Mouse (Mus musculus) heart, adult 2 months (tissue): ENCODE results near the gene Elp4. TPM values are rescaled to one million over a fixed set of nuclear protein-coding genes. Genes with fewer than 3 reads are reported as not detected.

Experiments
- DNase-seq, 2 experiments: peaks; one replicate each; pipeline ENCODE4 v3.0.0; 2021
- H3K27ac ChIP-seq: fragments of 200-600 bp; 2 replicates; pipeline ENCODE4 v1.8.1; 2022
- H3K27me3 ChIP-seq: fragments of 200-500 bp; 2 replicates; pipeline ENCODE4 v1.6.1; 2012; ENCODE audit warnings: mild to moderate bottlenecking, low read length, inconsistent platforms, mixed read lengths; ENCODE audit not compliant: control insufficient read depth, insufficient read depth
- H3K36me3 ChIP-seq: fragments of 200-500 bp; 2 replicates; pipeline ENCODE4 v1.6.1; 2012; ENCODE audit warnings: low read length, inconsistent platforms; ENCODE audit not compliant: control insufficient read depth, insufficient read depth
- H3K4me1 ChIP-seq: fragments of 200-500 bp; 2 replicates; pipeline ENCODE4 v1.6.1; 2011; ENCODE audit warnings: low read length; ENCODE audit not compliant: control insufficient read depth, insufficient read depth
- H3K4me3 ChIP-seq: fragments of 200-600 bp; 2 replicates; pipeline ENCODE4 v1.8.1; 2022
- H3K79me2 ChIP-seq: fragments of 200-500 bp; replicated peaks from 2 replicates; pipeline ENCODE4 v1.6.1; 2012; ENCODE audit warnings: mild to moderate bottlenecking, inconsistent platforms, low read length, moderate library complexity, mixed read lengths; ENCODE audit not compliant: control insufficient read depth, insufficient read depth
- H3K9ac ChIP-seq: fragments of 200-500 bp; 2 replicates; pipeline ENCODE4 v1.6.1; 2012; ENCODE audit warnings: low read depth, mild to moderate bottlenecking, control low read depth, inconsistent platforms, low read length, mixed read lengths
- CTCF ChIP-seq: fragments of 200-600 bp; IDR thresholded peaks from 2 replicates; pipeline ENCODE4 v1.8.1; 2022; ENCODE audit warnings: antibody characterized with exemption, mild to moderate bottlenecking, moderate library complexity
- EP300 ChIP-seq: fragments of 200-500 bp; IDR thresholded peaks from 2 replicates; pipeline ENCODE4 v1.6.1; 2011; ENCODE audit warnings: low read depth, low read length, control low read depth; ENCODE audit not compliant: insufficient read depth
- POLR2A ChIP-seq: fragments of 200-500 bp; IDR thresholded peaks from 2 replicates; pipeline ENCODE4 v1.6.1; 2011; ENCODE audit warnings: mild to moderate bottlenecking, low read depth, low read length, control low read depth; ENCODE audit not compliant: insufficient read depth
- WGBS: fragments of 180-500 bp; shearing (Covaris S2); methylation state at CpG from one replicate; pipeline ENCODE4 v1.1.7; 2018; 5-methylcytosine and 5-hydroxymethylcytosine counted together
- intact Hi-C: fragments of 180-260 bp; cut with DNase I; formaldehyde crosslinking; loops from one replicate; pipeline ENCODE4 v1.15.1; 2025
- polyA plus RNA-seq: library from polyadenylated mRNA; depleted of rRNA; stranded (reverse); fragments of >200 nt; gene quantifications from 2 replicates; pipeline ENCODE4 v1.2.3, GENCODE M21; 2012
- total RNA-seq, 2 experiments: library from RNA; stranded (reverse); gene quantifications; 2 replicates each; pipeline ENCODE4 v1.2.3; 2021

The Elp4 gene
- total and polyA plus RNA-seq, 3 experiments: 2.1 to 12.3 (median 11.2) TPM

GRCm38 (mm10) chr2:105668271-105669270 is 235.8 kb downstream of the Elp4 start, which contains the start of gene Pax6:
TSS of gene Pax6 (plus strand) at chr2:105668900.
- Histone ChIP-seq H3K27me3 (peaks cover 34% of the 10 kb centered on the region), H3K4me1 (no peaks in the 10 kb centered on the region; the same call in 1 of the 2 replicates), H3K36me3 (no peaks in the 10 kb centered on the region), H3K9ac (no peak within 1 kb of the TSS), H3K27ac (no peak within 1 kb of the TSS), H3K79me2 (no peaks in the 10 kb centered on the region), H3K4me3 (no peak within 1 kb of the TSS)
- no peak for TF ChIP-seq CTCF
- no peak for TF ChIP-seq POLR2A
- TF ChIP-seq EP300: no peak
- DNase-seq: peak in 1 of 2 experiments; percentile 20
- WGBS: 3% methylated on average over 44 of the region's 44 CpGs
- intact Hi-C loops: no loop called here

GRCm38 (mm10) chr2:105667626-105667950 is 236.8 kb downstream of the Elp4 start:
- H3K36me3 ChIP-seq: no peaks in the 10 kb centered on the region
- no peaks in the 10 kb centered on the region for H3K4me1 ChIP-seq
- TF ChIP-seq POLR2A: no peak
- no peak for TF ChIP-seq EP300
- TF ChIP-seq CTCF: no peak
- H3K4me3 ChIP-seq: no peak overlapping the region
- 3% methylated on average over 11 of the region's 11 CpGs for WGBS
- DNase-seq: no peak
- intact Hi-C loops: no loop called here
- peaks cover 34% of the 10 kb centered on the region for H3K27me3 ChIP-seq
- no peaks in the 10 kb centered on the region for H3K79me2 ChIP-seq
- no peak overlapping the region for H3K27ac ChIP-seq
- no peak overlapping the region for H3K9ac ChIP-seq

GRCm38 (mm10) chr2:105666763-105667625 is 237.4 kb downstream of the Elp4 start:
- no peak for DNase-seq
- 3% methylated on average over 41 of the region's 41 CpGs for WGBS
- intact Hi-C loops: no loop called here
- no peak overlapping the region for H3K4me3 ChIP-seq
- H3K27me3 ChIP-seq: peaks cover 32% of the 10 kb centered on the region
- H3K79me2 ChIP-seq: no peaks in the 10 kb centered on the region
- H3K27ac ChIP-seq: no peak overlapping the region
- no peak overlapping the region for H3K9ac ChIP-seq
- H3K4me1 ChIP-seq: no peaks in the 10 kb centered on the region
- TF ChIP-seq POLR2A: no peak
- TF ChIP-seq CTCF: no peak
- no peak for TF ChIP-seq EP300
- H3K36me3 ChIP-seq: no peaks in the 10 kb centered on the region

- Histone ChIP-seq H3K27me3 (peaks cover 34% of the 10 kb centered on the region), H3K4me3 (no peak overlapping the region), H3K4me1 (no peaks in the 10 kb centered on the region), H3K9ac (no peak overlapping the region), H3K79me2 (no peaks in the 10 kb centered on the region), H3K36me3 (no peaks in the 10 kb centered on the region), H3K27ac (no peak overlapping the region)
- intact Hi-C loops: no loop called here
- no peak for TF ChIP-seq EP300
- TF ChIP-seq CTCF: no peak
- no peak for TF ChIP-seq POLR2A
- WGBS: 6% methylated on average over 6 of the region's 6 CpGs
- DNase-seq: no peak
Observed at GRCm38 (mm10) chr2:105666331-105666730, 238.0 kb downstream of the Elp4 start.

- Histone ChIP-seq H3K4me3 (no peak overlapping the region), H3K36me3 (no peaks in the 10 kb centered on the region), H3K27ac (no peak overlapping the region), H3K9ac (no peak overlapping the region), H3K4me1 (no peaks in the 10 kb centered on the region), H3K27me3 (peaks cover 39% of the 10 kb centered on the region), H3K79me2 (no peaks in the 10 kb centered on the region)
- TF ChIP-seq POLR2A (no peak), EP300 (no peak), CTCF (no peak)
- DNase-seq: no peak
- intact Hi-C loops: no loop called here
- 15% methylated on average over 5 of the region's 5 CpGs for WGBS
Observed at GRCm38 (mm10) chr2:105665491-105666250, 238.7 kb downstream of the Elp4 start.
